ENCODE assay signal across 14 mouse cellular contexts in genomic region chr7:72751501-72751917, GRCm38 (mm10).
A peak's percentile ranks its signal among the peaks of the same experiment; 100 is the strongest.
DNase-seq lines count a peak whose midpoint lies in the region; ATAC-seq and TF ChIP-seq lines count a peak whose summit lies in the region.
"Had no signal": no experiment of that assay in that cellular context is flagged by ENCODE, and none has a peak within 500 bp of the region (broad histone marks: within the 10 kb centered on the region; RNA-seq: fewer than 3 reads in every experiment).

No protein-coding gene starts in this region.

- no peak overlapping the region for H3K4me3 ChIP-seq in kidney, embryonic 14.5 days (ENCODE audit: low read length)
- no peak overlapping the region for H3K4me3 ChIP-seq in kidney, adult 2 months (ENCODE audit: insufficient read depth, low read depth, low read length)
- no peak overlapping the region for H3K4me3 ChIP-seq in neural tube, embryonic 12.5 days
- H3K4me3 ChIP-seq in midbrain, embryonic 11.5 days (ENCODE audit: low read depth, low read length): no peak overlapping the region
- H3K4me3 ChIP-seq: forebrain, embryonic 12.5 days; heart, adult 2 months; liver, embryonic 15.5 days had no signal

- H3K27ac ChIP-seq in kidney, embryonic 14.5 days (ENCODE audit: low read depth, low read length): no peak overlapping the region
- H3K27ac ChIP-seq in kidney, adult 2 months (ENCODE audit: insufficient read depth, low read depth, low read length): no peak overlapping the region
- no peak overlapping the region for H3K27ac ChIP-seq in neural tube, embryonic 12.5 days
- no peak overlapping the region for H3K27ac ChIP-seq in midbrain, embryonic 11.5 days (ENCODE audit: low read depth, low read length)
- H3K27ac ChIP-seq: forebrain, embryonic 12.5 days; heart, adult 2 months; liver, embryonic 15.5 days had no signal

- no peak overlapping the region for H3K4me2 ChIP-seq in kidney, embryonic 14.5 days (replicated peaks; ENCODE audit: low read depth, low read length)
- H3K4me2 ChIP-seq in neural tube, embryonic 12.5 days (replicated peaks): no peak overlapping the region; the same call in 1 of the 2 replicates
- no peak overlapping the region for H3K4me2 ChIP-seq in midbrain, embryonic 11.5 days
- H3K4me2 ChIP-seq: forebrain, embryonic 12.5 days; liver, embryonic 15.5 days had no signal

- H3K9me3 ChIP-seq in kidney, embryonic 14.5 days (ENCODE audit: control insufficient read depth, low read length): no peaks in the 10 kb centered on the region
- H3K9me3 ChIP-seq in neural tube, embryonic 12.5 days: no peaks in the 10 kb centered on the region
- no peaks in the 10 kb centered on the region for H3K9me3 ChIP-seq in midbrain, embryonic 11.5 days (ENCODE audit: control insufficient read depth, low read length)
- H3K9me3 ChIP-seq: forebrain, embryonic 12.5 days; liver, embryonic 15.5 days had no signal

- H3K27me3 ChIP-seq in kidney, embryonic 14.5 days (ENCODE audit: control insufficient read depth, insufficient read depth, low read length): no peaks in the 10 kb centered on the region
- no peaks in the 10 kb centered on the region for H3K27me3 ChIP-seq in kidney, adult 2 months (replicated peaks; ENCODE audit: control insufficient read depth, insufficient read depth, low read length)
- no peaks in the 10 kb centered on the region for H3K27me3 ChIP-seq in neural tube, embryonic 12.5 days (replicated peaks)
- H3K27me3 ChIP-seq in midbrain, embryonic 11.5 days (ENCODE audit: control insufficient read depth, insufficient read depth, low read length): no peaks in the 10 kb centered on the region
- H3K27me3 ChIP-seq: forebrain, embryonic 12.5 days; liver, embryonic 15.5 days had no signal

- intact Hi-C loops in left cerebral cortex, postnatal 10 days (cut with DNase I): no loop called here

- no peak overlapping the region for H3K9ac ChIP-seq in kidney, embryonic 14.5 days (ENCODE audit: low read depth, low read length)
- no peak overlapping the region for H3K9ac ChIP-seq in neural tube, embryonic 12.5 days
- H3K9ac ChIP-seq in midbrain, embryonic 11.5 days (ENCODE audit: low read length): no peak overlapping the region
- H3K9ac ChIP-seq: forebrain, embryonic 12.5 days; liver, embryonic 15.5 days had no signal

- DNase-seq in kidney, adult 2 months: no peak
- peak; percentile 75 for DNase-seq in embryo, embryonic 10.5 days (ENCODE audit: low spot score)
- peak; percentile 41 for DNase-seq in gastrocnemius, postnatal 25 days
- DNase-seq in frontal cortex, postnatal 25 days (ENCODE audit: low spot score in 2 of 2): no peak
- DNase-seq in midbrain, embryonic 11.5 days (ENCODE audit: low spot score, missing footprints): no peak
- DNase-seq in left cerebral cortex, postnatal 10 days (ENCODE audit: extremely low spot score in 1 of 2, low spot score in 2 of 2): no peak
- DNase-seq: heart, postnatal 36 days; kidney, postnatal 14 days; thymus, postnatal 36 days had no signal

- ATAC-seq in kidney, embryonic 14.5 days (ENCODE audit: low FRiP score, low TSS enrichment): peak; percentile 93
- ATAC-seq in neural tube, embryonic 12.5 days (ENCODE audit: low FRiP score, low read depth): peak; percentile 68
- no peak for ATAC-seq in midbrain, embryonic 11.5 days (ENCODE audit: low FRiP score)

- H3K4me1 ChIP-seq in kidney, embryonic 14.5 days (ENCODE audit: control insufficient read depth, insufficient read depth, low read length): 0 out of 2 replicates have a peak, but pooled peaks cover 3% of the 10 kb centered on the region
- H3K4me1 ChIP-seq in kidney, adult 2 months (ENCODE audit: control insufficient read depth, insufficient read depth, low read length): no peaks in the 10 kb centered on the region
- H3K4me1 ChIP-seq in neural tube, embryonic 12.5 days: peaks cover 16% of the 10 kb centered on the region
- H3K4me1 ChIP-seq in midbrain, embryonic 11.5 days (ENCODE audit: control insufficient read depth, insufficient read depth, low read length): peaks cover 7% of the 10 kb centered on the region
- H3K4me1 ChIP-seq: liver, embryonic 15.5 days had no signal

- TF ChIP-seq POLR2A in kidney, adult 2 months (IDR thresholded peaks at IDR 0.05; ENCODE audit: low read depth, low read length): no peak

- no peak for TF ChIP-seq CTCF in kidney, adult 2 months (conservative IDR thresholded peaks at IDR 0.05; ENCODE audit: insufficient read depth, insufficient read length, low read depth, low read length)

- no peaks in the 10 kb centered on the region for H3K36me3 ChIP-seq in kidney, embryonic 14.5 days (ENCODE audit: control insufficient read depth, insufficient read depth, low read length)
- H3K36me3 ChIP-seq in kidney, adult 2 months (ENCODE audit: control insufficient read depth, insufficient read depth, low read length): no peaks in the 10 kb centered on the region
- no peaks in the 10 kb centered on the region for H3K36me3 ChIP-seq in neural tube, embryonic 12.5 days
- H3K36me3 ChIP-seq in midbrain, embryonic 11.5 days (ENCODE audit: control insufficient read depth, insufficient read depth, low read length): no peaks in the 10 kb centered on the region
- H3K36me3 ChIP-seq: forebrain, embryonic 12.5 days; liver, embryonic 15.5 days had no signal

- WGBS in kidney, embryonic 14.5 days: 7% methylated on average over 10 of the region's 10 CpGs
- 26% methylated on average over 10 of the region's 10 CpGs for WGBS in kidney, adult 2 months
- 20% methylated on average over 10 of the region's 10 CpGs for WGBS in neural tube, embryonic 12.5 days
- 62% methylated on average over 10 of the region's 10 CpGs for WGBS in midbrain, embryonic 11.5 days

Comparison
In these comparisons a context has a peak if more than half of its experiments do, and no peak if none do; other contexts are left out.
1. DNase-seq: peak in embryo, embryonic 10.5 days (single experiment) and gastrocnemius, postnatal 25 days (single experiment); none in kidney, adult 2 months (single experiment), frontal cortex, postnatal 25 days (0 of 2), midbrain, embryonic 11.5 days (single experiment) and left cerebral cortex, postnatal 10 days (0 of 2).